Mouse (Mus musculus): ENCODE results near the gene S1pr3.

The S1pr3 gene

DNA sequence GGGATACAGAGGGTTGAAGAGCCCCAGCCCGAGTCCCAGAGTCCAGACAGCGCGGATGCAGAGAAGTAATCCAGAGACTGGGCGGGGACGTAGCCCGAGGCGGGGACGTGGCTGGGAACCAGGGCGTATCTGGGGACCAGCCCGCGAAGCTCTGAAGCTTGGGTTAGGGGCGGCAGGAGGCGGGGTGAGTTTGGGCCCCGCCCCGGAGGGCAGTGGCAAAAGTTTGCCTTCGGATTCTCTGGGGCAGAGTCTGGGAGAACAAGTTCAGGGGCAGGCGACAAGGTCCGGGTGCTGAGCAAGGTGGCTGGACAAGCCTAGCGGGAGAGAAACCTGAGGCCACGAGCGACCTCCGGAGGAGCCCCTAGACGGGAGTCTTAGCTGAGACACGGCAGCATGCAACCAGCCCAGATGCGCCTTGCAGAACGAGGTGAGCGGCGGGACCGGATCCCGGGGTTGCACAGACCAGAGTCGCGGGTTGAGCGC is at the start of gene S1pr3:
Gene S1pr3 (plus strand): TSS at position 121 of the 483 bp plus-strand sequence.
- DNase-seq = no peak

DNA sequence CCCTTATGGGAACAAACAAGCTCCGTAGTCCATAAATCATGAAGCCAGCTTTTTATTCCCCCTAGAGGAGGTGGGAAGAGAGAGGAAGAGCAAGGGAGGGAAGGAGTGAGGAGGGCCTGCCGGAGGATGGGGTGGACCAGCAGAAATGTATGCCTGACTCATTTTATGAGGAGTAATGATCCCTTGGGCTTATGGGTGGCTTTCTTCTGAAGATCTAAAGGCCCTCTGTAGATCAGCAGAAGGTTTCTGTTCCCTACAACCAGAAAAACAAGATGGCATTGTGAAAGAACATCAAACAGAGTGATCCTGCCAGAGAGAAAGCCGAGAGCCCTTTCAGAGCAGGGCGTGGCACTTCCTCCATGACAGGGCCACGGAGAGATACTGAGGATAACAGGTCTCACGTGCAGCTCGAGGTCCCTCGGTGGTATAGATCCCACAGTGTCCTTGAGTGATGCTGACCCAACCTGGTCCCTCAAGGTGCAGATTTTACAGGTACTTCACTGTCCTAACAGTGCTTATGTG is 47.9 kb upstream of the S1pr3 start:
- DNase-seq = no peak

DNA sequence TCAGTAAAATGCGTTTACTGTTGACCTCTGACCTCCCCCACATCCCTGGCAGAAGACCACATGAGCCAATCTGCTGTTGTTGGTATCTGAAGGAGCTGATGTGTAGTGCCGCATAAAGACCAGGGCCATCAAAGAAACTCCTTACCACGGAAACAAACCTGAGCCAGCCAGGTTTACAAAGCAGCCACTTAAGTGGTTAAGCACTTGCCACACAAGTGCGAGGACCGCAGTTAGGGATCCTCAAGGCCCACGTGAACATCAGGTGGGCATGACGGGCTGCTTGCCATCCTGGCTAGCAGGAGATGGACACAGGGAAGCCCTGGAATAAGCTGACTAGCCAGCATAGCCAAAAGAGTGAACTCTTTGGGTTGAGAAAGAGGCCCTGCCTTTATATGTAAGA is 45.0 kb upstream of the S1pr3 start:
- no peak for DNase-seq

DNA sequence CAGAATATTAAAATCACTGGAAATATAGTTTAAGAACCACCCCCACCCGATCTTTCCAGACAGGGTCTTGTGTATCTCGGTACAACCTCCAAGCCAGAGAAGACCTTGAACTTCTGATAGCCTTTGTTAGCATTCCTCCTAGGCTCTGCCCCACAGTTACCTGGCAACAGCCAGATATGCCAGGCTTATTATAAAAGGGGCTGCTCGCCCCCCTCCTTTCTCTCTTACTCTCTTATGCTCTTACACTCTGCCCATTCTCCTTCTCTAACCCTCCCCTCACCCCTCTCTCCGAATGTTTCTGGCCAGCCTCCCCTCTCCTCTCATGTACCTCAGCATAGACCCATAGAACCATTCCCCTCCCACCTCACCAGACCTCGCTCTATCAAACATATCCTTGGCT is 44.5 kb upstream of the S1pr3 start:
- DNase-seq = no peak

DNA sequence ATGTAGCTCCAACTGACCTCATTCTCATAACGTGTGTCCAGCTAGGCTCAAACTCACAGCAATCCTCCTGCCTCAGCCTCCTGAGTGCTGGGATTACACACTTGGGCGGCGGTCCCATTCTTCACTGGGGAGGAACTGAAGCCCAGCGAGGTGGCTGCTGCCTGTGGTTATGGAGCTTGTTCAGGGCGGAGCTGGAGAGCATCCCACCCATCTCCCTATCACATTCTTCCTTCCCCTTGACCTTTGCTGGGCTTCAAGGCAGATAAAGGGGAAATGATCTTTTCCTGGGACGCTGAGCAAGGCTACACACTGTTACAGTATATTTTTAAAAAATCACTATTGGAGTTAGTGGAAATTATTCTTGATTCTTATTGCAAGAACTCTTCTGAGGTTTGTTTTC is 43.2 kb upstream of the S1pr3 start:
- no peak for DNase-seq

DNA sequence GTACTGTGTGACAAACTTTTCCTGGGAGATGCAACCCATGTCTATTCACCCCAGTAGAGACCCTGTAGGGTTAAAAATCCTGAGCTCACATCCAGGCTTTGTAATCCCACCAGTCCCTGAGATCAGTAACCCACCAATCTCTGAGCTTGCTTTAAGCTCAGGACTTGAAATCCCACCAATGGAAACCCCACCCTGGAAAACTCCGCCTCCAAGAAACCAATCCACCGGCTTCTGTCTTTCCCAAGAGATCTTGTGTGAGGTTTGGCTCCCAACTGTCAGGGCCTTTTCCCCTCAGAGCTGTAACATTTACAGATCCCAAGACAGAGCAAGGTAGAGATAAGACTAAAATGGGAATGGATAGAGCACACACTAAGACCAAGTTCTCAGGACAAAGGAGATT is 40.1 kb upstream of the S1pr3 start:
- DNase-seq = no peak

DNA sequence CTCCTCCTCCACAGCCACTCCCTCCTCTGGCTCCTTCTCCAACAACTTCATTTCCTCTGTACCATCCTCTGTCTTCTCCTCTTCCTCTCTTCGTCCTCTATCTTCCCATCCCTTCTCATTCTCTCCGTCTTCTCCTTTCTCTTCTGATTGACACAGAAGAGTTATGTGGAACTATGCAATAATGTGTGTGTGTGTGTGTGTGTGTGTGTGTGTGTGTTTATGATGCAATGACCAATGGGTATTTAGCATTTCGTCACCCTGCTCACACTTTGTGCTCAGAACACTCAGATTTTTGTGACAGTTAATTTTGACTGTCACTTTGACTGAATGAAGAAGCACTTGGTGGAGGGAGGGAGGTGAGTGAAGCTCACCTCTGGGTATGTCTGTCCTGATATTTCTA is 39.1 kb upstream of the S1pr3 start:
- no peak for DNase-seq

DNA sequence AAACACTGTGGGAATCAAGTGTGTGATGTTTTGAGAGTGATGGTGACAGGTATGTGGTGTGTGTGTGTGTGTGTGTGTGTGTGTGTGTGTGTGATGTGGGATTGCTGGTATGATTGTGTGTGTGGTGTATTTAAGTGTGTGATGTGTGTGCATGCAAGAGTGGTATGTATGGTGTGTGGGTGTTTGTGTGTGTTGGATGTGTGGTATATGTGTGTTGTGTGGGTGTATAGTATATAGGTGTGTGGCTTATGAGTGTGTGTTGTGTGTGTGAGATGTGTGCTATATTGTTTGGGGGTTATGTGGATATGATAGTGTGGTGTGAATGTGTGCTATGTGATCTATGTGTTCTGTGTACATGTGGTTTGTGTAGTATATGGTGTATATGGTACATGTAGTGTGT is 35.4 kb upstream of the S1pr3 start:
- no peak for DNase-seq

DNA sequence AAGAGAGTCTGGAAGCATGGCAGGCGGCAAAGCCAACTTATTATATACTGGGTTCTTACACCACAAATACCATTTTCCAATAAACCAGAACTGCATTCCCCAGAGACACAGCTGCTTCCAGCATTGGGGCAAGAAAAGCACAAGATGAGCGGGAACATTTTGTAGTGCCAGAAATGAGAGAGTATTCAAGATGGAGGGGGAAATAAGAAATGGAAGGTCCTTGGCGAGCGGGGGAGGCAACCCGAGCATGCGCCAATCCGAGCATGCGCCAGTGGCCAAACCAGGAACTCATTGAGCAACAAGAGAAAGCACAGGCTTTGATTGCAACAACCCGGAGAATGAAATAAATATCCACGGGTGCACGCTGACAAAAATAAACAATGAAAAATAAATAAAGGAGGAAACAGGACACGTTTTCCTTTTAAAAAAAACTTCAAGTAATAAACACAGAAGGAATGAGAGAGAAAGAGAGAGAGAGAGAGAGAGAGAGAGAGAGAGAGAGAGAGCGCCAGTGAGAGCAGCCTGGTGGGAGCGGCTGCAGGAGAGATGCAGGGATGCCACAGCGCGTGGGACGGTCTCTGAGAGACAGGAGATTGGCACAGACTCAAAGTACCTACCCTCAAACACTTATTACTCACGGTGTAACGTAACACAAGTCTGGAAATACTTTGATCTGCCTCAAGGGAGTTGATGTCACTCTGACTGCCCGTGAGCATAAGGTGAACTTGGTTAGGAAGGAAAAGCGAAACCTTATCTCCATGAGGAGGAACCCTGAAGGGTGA is 34.2 kb upstream of the S1pr3 start:
- DNase-seq = no peak

DNA sequence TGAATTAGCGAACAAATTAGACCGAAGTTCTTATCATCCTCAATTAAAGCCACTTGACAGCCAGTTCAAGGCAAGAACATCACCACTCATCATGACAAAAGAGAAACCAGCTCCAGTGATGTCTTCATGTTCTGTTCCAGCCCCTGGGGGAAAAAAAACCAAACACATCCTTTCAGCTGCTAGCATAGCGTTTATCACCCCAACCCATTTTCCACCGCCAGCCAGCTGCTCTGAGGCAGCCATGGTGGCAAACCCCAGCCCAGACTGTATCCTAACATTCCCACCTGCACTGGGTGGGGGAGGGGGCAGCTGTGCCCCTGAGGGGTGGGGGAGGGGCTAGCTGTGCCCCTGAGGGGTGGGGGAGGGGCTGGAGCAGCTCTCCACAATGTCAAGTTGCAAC is 30.3 kb upstream of the S1pr3 start:
- DNase-seq = no peak

DNA sequence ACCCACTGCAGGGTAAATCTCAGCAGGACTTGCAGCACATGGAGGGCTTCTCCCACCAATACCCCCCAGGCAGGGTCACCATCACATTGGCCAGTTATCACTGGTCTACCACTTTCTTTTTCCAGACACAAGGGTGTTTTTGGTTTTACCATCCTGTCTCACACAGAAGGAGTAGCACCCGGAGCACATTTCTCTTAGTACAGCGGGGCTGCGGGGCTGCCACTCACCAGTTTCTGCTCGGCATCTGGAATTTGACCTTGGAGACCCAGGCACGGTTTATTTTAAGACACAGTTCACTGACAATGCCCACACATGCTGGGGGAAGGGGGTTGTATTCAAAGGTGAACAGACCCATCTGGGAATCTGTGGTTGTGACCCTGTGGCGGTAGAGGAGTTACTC is 28.8 kb upstream of the S1pr3 start:
- DNase-seq = no peak

DNA sequence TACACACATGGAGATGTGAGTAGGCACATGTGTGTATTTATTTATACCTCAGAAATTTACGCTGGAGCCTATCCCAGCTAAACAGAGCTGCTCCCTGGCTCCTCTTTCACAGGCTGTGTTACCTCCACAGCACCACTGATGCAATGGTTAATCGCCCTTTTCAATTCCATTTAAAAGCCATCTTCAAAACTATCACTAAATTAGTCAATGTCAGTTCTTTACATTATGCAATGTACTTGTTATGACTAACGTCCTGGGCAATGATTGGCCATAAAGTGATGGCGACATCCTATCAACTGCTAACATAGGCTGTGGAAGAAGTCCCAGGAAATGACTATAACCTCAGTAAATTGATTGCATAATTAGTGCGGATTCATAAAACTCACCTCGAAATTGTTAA is 26.9 kb upstream of the S1pr3 start:
- DNase-seq = no peak

DNA sequence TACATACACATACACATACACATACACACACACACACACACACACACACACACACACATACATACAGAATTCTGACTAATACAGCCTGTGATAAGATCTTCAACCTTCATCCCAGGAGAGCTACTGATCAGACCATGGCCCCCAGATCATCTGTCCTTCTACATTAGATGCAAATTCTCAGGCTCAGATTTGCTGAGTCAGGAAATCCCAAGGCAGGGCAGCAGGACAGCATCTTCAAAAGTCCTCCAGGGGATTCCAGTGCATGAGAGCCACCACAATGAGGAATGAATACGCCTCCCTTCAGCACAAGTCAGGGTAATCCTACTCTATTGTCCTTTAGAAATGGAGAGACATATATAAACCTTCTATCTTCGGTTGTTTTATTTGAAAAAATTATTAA is 23.5 kb upstream of the S1pr3 start:
- DNase-seq = no peak

DNA sequence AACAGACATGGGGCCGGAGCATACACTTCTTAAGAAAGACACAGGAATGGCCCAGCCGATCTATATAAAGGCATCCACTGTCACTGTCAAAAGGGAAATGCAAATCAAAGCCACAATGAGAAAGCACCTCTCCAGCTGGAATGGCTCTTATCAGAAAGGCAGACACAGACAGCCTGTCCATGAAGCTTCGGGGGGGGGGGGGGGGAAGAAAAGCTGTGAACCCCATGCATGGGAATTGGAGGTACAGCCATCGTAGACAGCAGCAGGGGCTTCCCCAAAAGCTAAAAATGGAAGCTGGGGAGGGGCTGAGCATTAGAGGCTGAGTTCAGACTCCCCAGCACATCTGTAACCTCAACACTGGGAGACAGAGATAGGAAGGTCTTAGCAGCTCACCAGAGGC is 20.5 kb upstream of the S1pr3 start:
- DNase-seq = no peak

DNA sequence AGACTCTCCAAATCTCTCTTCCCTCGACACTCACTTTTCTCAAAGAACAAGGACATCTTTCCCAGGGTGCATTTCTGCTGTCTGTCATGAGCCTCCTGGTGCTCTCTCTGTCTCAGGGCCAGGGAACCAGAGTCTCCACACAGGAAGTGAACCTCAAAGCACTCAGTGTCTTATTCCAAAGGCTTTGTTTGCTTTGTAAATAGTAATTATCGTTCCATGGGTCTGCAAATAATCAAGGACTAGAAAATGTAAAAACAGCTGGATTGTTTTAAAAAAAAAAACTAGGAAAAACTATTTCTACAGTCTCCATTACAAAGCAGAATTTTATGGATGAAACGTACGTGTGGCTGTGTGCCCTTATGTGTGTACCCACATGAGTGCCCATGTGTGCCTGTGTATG is 18.0 kb upstream of the S1pr3 start:
- DNase-seq = no peak

DNA sequence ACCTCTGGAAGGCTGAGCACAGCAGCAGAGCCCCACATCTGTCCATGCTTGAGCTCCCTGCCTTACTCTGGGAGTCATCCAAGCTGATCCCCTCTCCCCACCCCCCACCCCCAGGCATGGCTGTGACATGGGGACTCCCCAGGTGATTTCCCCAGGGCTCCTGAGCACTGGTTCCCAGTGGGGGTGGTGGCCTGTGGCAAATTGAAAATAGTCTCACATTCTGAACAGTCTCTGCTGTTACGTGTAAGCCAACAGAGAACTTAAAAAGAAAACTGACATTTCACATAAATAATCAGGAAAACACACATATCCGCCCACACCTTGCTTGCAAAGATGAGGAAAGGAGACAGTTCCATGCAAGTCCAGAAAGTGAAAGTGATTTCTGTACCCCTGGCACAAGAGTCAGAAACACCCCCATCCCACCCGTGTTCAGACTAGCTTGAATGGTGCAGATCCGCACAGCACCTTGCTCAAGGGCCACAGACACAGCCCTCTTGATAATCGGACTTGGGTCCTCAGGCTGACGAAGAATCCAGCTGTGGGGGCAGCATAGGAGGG is 17.0 kb upstream of the S1pr3 start:
- no peak for DNase-seq

DNA sequence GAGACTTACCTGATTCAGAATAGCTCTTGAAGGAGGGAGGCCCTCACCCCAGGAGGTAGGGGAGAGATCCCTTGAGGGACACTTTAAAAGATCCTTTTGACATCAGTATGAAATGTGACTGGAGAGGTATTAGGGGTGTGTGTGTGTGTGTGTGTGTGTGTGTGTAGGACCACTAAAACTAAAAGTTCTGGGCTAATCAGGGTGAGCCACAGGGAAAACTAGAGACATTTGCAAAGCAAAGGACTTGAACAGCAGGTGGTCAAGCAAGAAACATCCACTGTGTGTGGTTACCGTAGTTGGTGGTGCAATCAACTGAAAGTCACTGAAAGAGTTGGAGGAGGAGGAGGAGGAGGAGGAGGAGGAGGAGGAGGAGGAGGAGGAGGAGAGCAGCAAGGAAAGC is 16.2 kb upstream of the S1pr3 start:
- no peak for DNase-seq

DNA sequence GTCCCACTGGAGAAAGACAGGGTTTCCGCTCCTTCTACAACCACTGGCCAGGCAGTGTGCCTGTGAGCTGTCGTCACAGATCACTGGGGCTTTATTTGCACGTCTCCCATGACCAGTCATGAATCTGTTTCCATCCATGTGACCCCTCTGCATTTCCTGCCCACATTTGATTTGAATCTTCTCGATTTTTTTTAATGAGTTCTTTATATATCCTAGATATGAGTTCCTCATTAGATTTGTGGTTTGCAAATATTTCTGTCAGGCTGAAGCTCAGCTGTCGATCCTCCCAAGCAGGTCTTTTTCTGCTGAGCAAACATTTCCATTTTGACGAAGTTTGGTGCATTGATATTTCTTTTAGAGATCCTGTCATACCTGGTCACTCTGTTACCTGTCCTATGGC is 10.6 kb upstream of the S1pr3 start:
- no peak for DNase-seq

DNA sequence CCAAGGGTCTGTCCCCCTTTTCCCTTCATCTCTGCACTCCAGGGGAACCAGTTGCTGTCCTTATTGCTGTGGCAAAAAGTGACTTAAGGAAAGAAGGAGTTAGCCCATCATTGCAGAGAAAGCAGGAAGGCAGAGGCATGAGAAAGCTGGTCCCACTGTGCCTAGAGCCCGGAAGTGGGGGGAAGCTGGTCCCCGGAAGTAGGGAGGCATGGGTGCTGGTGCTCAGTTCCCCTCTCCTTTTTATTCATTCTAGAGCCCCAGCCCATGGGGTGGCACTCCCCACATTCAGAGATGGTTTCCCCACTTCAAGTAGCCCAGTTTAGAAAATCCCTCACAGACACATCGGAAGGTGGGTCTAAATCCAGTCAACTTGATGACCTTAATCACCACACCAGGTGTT is 8.9 kb upstream of the S1pr3 start:
- DNase-seq = no peak

DNA sequence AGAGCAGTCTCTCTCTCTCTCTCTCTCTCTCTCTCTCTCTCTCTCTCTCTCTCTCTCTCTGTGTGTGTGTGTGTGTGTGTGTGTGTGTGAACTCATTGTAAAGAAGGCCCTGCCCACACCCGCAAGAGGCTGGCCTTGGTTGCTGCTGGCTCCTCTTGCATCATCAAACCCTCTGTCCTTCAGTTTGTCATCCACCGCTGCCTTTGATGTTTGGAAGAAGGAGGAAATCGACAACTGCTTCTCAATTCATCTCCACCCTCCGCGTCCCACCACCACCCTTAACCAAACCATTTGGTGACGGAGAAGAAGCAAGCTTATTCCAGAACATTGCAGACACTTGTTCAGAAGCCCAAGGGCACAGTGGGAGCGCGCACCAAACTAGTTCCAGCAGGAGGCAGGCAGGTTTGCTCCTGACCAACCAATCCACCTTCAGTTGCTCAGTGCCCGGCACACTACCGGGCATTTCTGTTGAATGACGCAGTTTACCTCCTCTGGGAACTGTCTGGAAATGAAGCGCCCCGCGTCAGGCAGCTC is 8.2 kb upstream of the S1pr3 start:
- peak in 1 of 2 experiments; percentile 20 for DNase-seq

DNA sequence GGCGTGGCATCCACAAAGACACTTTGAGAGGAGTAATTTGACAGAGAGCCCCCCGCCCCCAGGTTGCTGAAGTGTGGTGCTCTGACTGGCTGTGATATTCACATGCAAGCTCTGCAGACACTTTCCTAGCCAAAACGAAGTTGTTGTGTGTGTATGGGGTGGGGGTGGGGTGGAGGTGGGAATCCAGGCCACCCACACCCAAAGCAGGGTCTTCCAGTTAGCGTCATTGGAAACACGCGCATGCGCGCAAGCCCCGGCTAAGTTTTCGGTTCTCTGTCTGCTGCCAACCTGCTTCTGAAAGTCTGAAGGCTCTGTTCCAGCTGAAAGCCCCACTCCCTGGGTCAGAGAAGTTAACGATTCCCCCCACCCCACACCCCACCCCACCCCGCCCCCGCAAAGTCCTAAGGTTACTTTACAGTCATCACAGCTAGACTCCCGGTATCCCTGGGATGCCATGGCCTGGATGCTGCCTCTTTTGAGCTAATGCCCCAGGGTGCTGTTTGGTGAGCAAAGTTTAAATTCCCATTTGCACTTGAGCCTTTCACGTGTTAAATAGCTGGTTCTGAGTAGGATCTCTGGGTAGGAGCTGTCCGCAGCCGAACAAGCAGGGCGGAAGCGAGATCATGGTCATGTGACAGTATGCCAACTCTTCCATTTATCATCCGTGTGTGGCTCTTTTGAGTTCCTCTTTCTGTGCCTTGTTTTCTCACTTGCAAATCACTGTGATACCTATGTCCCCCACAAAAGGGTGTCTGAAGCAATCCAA is 7.5 kb upstream of the S1pr3 start:
- DNase-seq = peak; percentile 10 to 15

DNA sequence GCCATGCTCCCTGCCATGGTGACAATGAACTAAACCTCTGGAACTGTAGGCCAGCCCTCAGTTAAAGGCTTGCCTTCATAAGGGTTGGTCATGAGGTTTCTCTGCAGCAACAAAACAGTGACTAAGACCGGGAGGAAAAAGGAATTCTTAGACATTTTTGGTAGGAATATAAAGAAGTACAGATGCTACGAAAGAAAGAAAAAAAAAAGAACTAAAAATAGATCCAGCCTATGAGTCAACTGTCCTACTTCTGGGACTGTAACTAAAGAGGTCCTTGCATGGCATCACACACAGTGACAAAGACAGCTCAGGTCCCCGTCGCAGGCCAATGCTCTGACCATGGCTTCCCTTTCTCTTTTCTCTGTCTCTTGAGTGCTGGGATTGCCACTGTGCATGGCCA is 3.9 kb upstream of the S1pr3 start:
- DNase-seq = no peak

DNA sequence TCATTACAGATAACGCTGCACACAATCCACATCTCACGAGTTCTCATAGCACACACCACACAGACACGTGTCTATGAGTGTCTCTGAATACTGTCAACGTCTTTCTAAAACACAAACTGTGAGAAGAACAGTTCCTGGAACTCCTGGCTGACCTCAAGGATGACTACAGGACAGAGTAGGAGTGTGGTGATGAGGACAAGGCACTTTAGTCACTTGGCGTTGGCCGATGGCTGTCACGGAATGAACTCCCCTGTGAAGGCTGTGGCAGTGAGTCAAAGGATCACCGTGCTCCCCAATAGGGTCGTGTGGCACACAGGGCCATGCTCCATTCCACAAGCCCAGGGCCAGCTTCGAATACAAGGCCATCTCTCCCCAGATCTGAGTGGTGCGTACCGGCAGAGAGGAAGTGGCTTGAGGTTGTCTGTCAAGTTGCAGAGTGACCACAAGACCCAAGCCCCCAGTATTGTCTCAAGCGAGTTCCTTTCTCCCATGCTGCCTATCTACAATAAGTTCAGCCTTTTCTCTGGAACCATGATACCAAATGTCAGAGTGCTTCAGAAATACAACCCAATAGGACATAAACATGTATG is 2.6 kb upstream of the S1pr3 start:
- no peak for DNase-seq
